Mouse (Mus musculus) megakaryocyte, embryonic 14.5 days (primary cell): ENCODE data around the gene Unc5c.

Source experiments
- FLI1 ChIP-seq: IDR thresholded peaks from 2 replicates; pipeline ENCODE4 v1.6.1; 2012; ENCODE audit warnings: low read length, inconsistent platforms, mixed read lengths
- GATA1 ChIP-seq: IDR thresholded peaks from 3 replicates; pipeline ENCODE4 v1.6.1; 2012; ENCODE audit warnings: mixed read lengths, low read length, inconsistent platforms, borderline replicate concordance

GRCm38 (mm10) chr3:141854339-141854738 is 389.3 kb downstream of the Unc5c start:
- TF ChIP-seq GATA1 (no peak), FLI1 (no peak)
